Mouse (Mus musculus): Measurements from ENCODE around the gene Olfr424. TPM values are rescaled to one million over a fixed set of nuclear protein-coding genes. Genes with fewer than 3 reads are reported as not detected.

Gene Olfr424
- not detected in 2 replicates for polyA plus RNA-seq (2015; fragmentation: Nextera tagmentation; extraction: Ambion mirVana)

GRCm38 (mm10) chr1:174131217-174131616 is at the start of gene Olfr424:
Gene Olfr424, plus strand, starts transcription at chr1:174131517.
- Histone ChIP-seq H3K4me3 (ENCODE audit: low read length) (no peak within 1 kb of the TSS), H3K27me3 (ENCODE audit: control insufficient read depth, insufficient read depth, low read depth, low read length) (no peaks in the 10 kb centered on the region), H3K9me3 (ENCODE audit: control insufficient read depth, low read length) (no peaks in the 10 kb centered on the region), H3K4me2 (ENCODE audit: low read depth, low read length) (no peak within 1 kb of the TSS), H3K27ac (ENCODE audit: low read length) (no peak within 1 kb of the TSS), H3K9ac (ENCODE audit: low read length) (no peak within 1 kb of the TSS), H3K36me3 (ENCODE audit: control insufficient read depth, insufficient read depth, low read length) (no peaks in the 10 kb centered on the region), H3K4me1 (replicated peaks; ENCODE audit: control insufficient read depth, insufficient read depth, low read length) (no peaks in the 10 kb centered on the region)
- WGBS, result 68% methylated on average over 3 of the region's 3 CpGs
- no peak for ATAC-seq (ENCODE audit: low read depth)

GRCm38 (mm10) chr1:174084031-174084430 is 47.3 kb upstream of the Olfr424 start, which contains the start of gene Olfr429:
Gene Olfr429, plus strand, starts transcription at chr1:174084331.
- H3K4me2 ChIP-seq (ENCODE audit: low read depth, low read length), result no peak within 1 kb of the TSS
- no peaks in the 10 kb centered on the region for H3K9me3 ChIP-seq (ENCODE audit: control insufficient read depth, low read length)
- H3K4me3 ChIP-seq (ENCODE audit: low read length), result no peak within 1 kb of the TSS
- no peaks in the 10 kb centered on the region for H3K27me3 ChIP-seq (ENCODE audit: control insufficient read depth, insufficient read depth, low read depth, low read length)
- no peak within 1 kb of the TSS for H3K9ac ChIP-seq (ENCODE audit: low read length)
- 85% methylated on average over 2 of the region's 2 CpGs for WGBS
- no peaks in the 10 kb centered on the region for H3K36me3 ChIP-seq (ENCODE audit: control insufficient read depth, insufficient read depth, low read length)
- ATAC-seq (ENCODE audit: low read depth), result no peak
- H3K27ac ChIP-seq (ENCODE audit: low read length), result no peak within 1 kb of the TSS
- no peaks in the 10 kb centered on the region for H3K4me1 ChIP-seq (replicated peaks; ENCODE audit: control insufficient read depth, insufficient read depth, low read length)

- Histone ChIP-seq H3K27me3 (ENCODE audit: control insufficient read depth, insufficient read depth, low read depth, low read length) (no peaks in the 10 kb centered on the region), H3K4me1 (replicated peaks; ENCODE audit: control insufficient read depth, insufficient read depth, low read length) (no peaks in the 10 kb centered on the region), H3K4me2 (ENCODE audit: low read depth, low read length) (no peak within 1 kb of the TSS), H3K9ac (ENCODE audit: low read length) (no peak within 1 kb of the TSS), H3K27ac (ENCODE audit: low read length) (no peak within 1 kb of the TSS), H3K36me3 (ENCODE audit: control insufficient read depth, insufficient read depth, low read length) (no peaks in the 10 kb centered on the region), H3K4me3 (ENCODE audit: low read length) (no peak within 1 kb of the TSS), H3K9me3 (ENCODE audit: control insufficient read depth, low read length) (no peaks in the 10 kb centered on the region)
- ATAC-seq (ENCODE audit: low read depth), result no peak
- WGBS, result 88% methylated on average over 1 of the region's 1 CpGs
These were observed 34.7 kb upstream of the Olfr424 start, which contains the start of gene Olfr427 for GRCm38 (mm10) chr1:174096591-174096990. Gene Olfr427, plus strand, starts transcription at chr1:174096891.

GRCm38 (mm10) chr1:174103735-174104134 is 27.6 kb upstream of the Olfr424 start:
- Histone ChIP-seq H3K27ac (ENCODE audit: low read length) (no peak overlapping the region), H3K4me2 (ENCODE audit: low read depth, low read length) (no peak overlapping the region), H3K9me3 (ENCODE audit: control insufficient read depth, low read length) (no peaks in the 10 kb centered on the region), H3K27me3 (ENCODE audit: control insufficient read depth, insufficient read depth, low read depth, low read length) (no peaks in the 10 kb centered on the region), H3K4me1 (replicated peaks; ENCODE audit: control insufficient read depth, insufficient read depth, low read length) (no peaks in the 10 kb centered on the region), H3K36me3 (ENCODE audit: control insufficient read depth, insufficient read depth, low read length) (no peaks in the 10 kb centered on the region), H3K4me3 (ENCODE audit: low read length) (no peak overlapping the region), H3K9ac (ENCODE audit: low read length) (no peak overlapping the region)
- no peak for ATAC-seq (ENCODE audit: low read depth)
- WGBS, result 46% methylated on average over 2 of the region's 2 CpGs

GRCm38 (mm10) chr1:174121062-174121461 is 10.3 kb upstream of the Olfr424 start, which contains the start of gene Olfr231:
Gene Olfr231, minus strand, starts transcription at chr1:174121162.
- Histone ChIP-seq H3K27ac (ENCODE audit: low read length) (no peak within 1 kb of the TSS), H3K27me3 (ENCODE audit: control insufficient read depth, insufficient read depth, low read depth, low read length) (no peaks in the 10 kb centered on the region), H3K9me3 (ENCODE audit: control insufficient read depth, low read length) (no peaks in the 10 kb centered on the region), H3K4me3 (ENCODE audit: low read length) (no peak within 1 kb of the TSS), H3K36me3 (ENCODE audit: control insufficient read depth, insufficient read depth, low read length) (no peaks in the 10 kb centered on the region), H3K4me1 (replicated peaks; ENCODE audit: control insufficient read depth, insufficient read depth, low read length) (no peaks in the 10 kb centered on the region), H3K9ac (ENCODE audit: low read length) (no peak within 1 kb of the TSS), H3K4me2 (ENCODE audit: low read depth, low read length) (no peak within 1 kb of the TSS)
- no peak for ATAC-seq (ENCODE audit: low read depth)
- WGBS, result 42% methylated on average over 2 of the region's 2 CpGs

DNA sequence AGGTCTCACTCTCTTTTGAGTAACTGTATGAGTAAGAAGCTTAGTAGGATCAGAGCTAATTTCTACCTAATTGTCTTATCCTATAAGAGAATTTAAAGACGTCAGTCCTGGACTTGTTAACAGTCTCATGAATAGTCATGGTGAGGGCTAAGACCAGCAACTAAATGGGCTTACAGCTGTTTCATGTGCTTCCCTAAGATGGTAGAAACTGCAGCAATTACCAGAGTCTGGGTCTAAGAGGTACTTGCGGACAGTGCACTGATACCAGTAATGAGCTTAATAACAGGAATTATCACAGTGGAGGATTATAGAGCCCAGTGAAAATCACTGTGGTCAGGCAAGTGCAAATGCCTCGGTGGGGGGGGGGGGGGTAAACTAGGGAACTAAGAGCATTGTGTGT is 682 bp downstream of the Olfr424 start:
- H3K36me3 ChIP-seq (ENCODE audit: control insufficient read depth, insufficient read depth, low read length), result no peaks in the 10 kb centered on the region
- no peak overlapping the region for H3K27ac ChIP-seq (ENCODE audit: low read length)
- no peaks in the 10 kb centered on the region for H3K9me3 ChIP-seq (ENCODE audit: control insufficient read depth, low read length)
- H3K4me3 ChIP-seq (ENCODE audit: low read length), result no peak overlapping the region
- no peak overlapping the region for H3K4me2 ChIP-seq (ENCODE audit: low read depth, low read length)
- H3K9ac ChIP-seq (ENCODE audit: low read length), result no peak overlapping the region
- H3K27me3 ChIP-seq (ENCODE audit: control insufficient read depth, insufficient read depth, low read depth, low read length), result no peaks in the 10 kb centered on the region
- no peak for ATAC-seq (ENCODE audit: low read depth)
- 75% methylated on average over 3 of the region's 3 CpGs for WGBS
- H3K4me1 ChIP-seq (replicated peaks; ENCODE audit: control insufficient read depth, insufficient read depth, low read length), result no peaks in the 10 kb centered on the region

DNA sequence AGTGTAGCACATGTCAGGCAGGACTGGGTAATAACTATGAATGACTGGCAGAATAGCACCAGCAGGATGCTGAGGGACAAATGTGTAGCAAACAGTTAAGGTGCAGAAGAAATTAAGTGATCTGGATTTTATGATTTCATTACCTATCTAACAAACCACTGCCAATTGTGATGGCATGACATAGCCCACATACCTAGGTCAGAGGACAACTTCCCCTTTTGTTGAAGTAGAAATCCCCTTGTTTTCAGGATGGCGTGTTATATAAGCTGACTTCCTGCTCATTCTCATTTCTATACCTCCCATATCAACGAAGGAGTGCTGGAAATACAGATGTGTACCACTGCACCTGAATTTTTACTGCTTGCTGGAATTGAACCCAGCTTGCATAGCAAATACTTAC is 10.1 kb downstream of the Olfr424 start:
- Histone ChIP-seq H3K27ac (ENCODE audit: low read length) (no peak overlapping the region), H3K4me3 (ENCODE audit: low read length) (no peak overlapping the region), H3K36me3 (ENCODE audit: control insufficient read depth, insufficient read depth, low read length) (no peaks in the 10 kb centered on the region), H3K9me3 (ENCODE audit: control insufficient read depth, low read length) (no peaks in the 10 kb centered on the region), H3K4me1 (replicated peaks; ENCODE audit: control insufficient read depth, insufficient read depth, low read length) (no peaks in the 10 kb centered on the region), H3K27me3 (ENCODE audit: control insufficient read depth, insufficient read depth, low read depth, low read length) (no peaks in the 10 kb centered on the region), H3K9ac (ENCODE audit: low read length) (no peak overlapping the region), H3K4me2 (ENCODE audit: low read depth, low read length) (no peak overlapping the region)
- no peak for ATAC-seq (ENCODE audit: low read depth)
- WGBS, result 63% methylated on average over 2 of the region's 2 CpGs

- Histone ChIP-seq H3K27ac (ENCODE audit: low read length) (no peak overlapping the region), H3K27me3 (ENCODE audit: control insufficient read depth, insufficient read depth, low read depth, low read length) (no peaks in the 10 kb centered on the region), H3K9ac (ENCODE audit: low read length) (no peak overlapping the region), H3K4me3 (ENCODE audit: low read length) (no peak overlapping the region), H3K36me3 (ENCODE audit: control insufficient read depth, insufficient read depth, low read length) (no peaks in the 10 kb centered on the region), H3K9me3 (ENCODE audit: control insufficient read depth, low read length) (no peaks in the 10 kb centered on the region), H3K4me2 (ENCODE audit: low read depth, low read length) (no peak overlapping the region), H3K4me1 (replicated peaks; ENCODE audit: control insufficient read depth, insufficient read depth, low read length) (no peaks in the 10 kb centered on the region)
- 56% methylated on average over 1 of the region's 1 CpGs for WGBS
- ATAC-seq (ENCODE audit: low read depth), result no peak
These were observed 15.4 kb downstream of the Olfr424 start for GRCm38 (mm10) chr1:174146696-174147095.

DNA sequence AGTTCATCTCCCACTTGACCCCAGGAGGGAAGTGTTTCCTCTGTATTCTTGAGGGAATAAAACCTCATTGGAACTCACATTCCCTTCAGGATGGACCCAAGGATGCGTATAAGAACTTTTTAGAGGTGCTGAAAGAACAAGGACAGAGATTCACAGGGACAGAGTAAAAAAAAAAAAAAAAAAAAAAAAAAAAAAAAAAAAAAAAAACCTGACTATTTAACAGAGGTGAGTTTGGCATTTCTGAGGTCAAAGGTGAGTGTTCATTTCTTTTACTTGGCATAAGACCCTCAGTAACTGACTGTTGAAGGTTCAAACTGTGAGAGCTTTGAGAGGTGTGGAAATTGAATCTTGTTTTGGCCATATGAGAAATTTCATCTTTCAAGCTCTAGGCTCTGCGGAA is 18.0 kb downstream of the Olfr424 start:
- 84% methylated on average over 2 of the region's 2 CpGs for WGBS
- Histone ChIP-seq H3K4me2 (ENCODE audit: low read depth, low read length) (no peak overlapping the region), H3K27ac (ENCODE audit: low read length) (no peak overlapping the region), H3K4me1 (replicated peaks; ENCODE audit: control insufficient read depth, insufficient read depth, low read length) (no peaks in the 10 kb centered on the region), H3K4me3 (ENCODE audit: low read length) (no peak overlapping the region), H3K9me3 (ENCODE audit: control insufficient read depth, low read length) (no peaks in the 10 kb centered on the region), H3K36me3 (ENCODE audit: control insufficient read depth, insufficient read depth, low read length) (no peaks in the 10 kb centered on the region), H3K9ac (ENCODE audit: low read length) (no peak overlapping the region), H3K27me3 (ENCODE audit: control insufficient read depth, insufficient read depth, low read depth, low read length) (no peaks in the 10 kb centered on the region)
- no peak for ATAC-seq (ENCODE audit: low read depth)

- Histone ChIP-seq H3K9me3 (ENCODE audit: control insufficient read depth, low read length) (no peaks in the 10 kb centered on the region), H3K9ac (ENCODE audit: low read length) (no peak within 1 kb of the TSS), H3K36me3 (ENCODE audit: control insufficient read depth, insufficient read depth, low read length) (no peaks in the 10 kb centered on the region), H3K4me2 (ENCODE audit: low read depth, low read length) (no peak within 1 kb of the TSS), H3K27ac (ENCODE audit: low read length) (no peak within 1 kb of the TSS), H3K4me3 (ENCODE audit: low read length) (no peak within 1 kb of the TSS), H3K4me1 (replicated peaks; ENCODE audit: control insufficient read depth, insufficient read depth, low read length) (no peaks in the 10 kb centered on the region), H3K27me3 (ENCODE audit: control insufficient read depth, insufficient read depth, low read depth, low read length) (no peaks in the 10 kb centered on the region)
- ATAC-seq (ENCODE audit: low read depth), result no peak
- 64% methylated on average over 1 of the region's 1 CpGs for WGBS
These were observed 24.0 kb downstream of the Olfr424 start, which contains the start of gene Olfr420 for GRCm38 (mm10) chr1:174155333-174155732. Gene Olfr420, plus strand, starts transcription at chr1:174155633.

Measured in lung, embryonic 16.5 days (tissue).